In the genomic region with DNA sequence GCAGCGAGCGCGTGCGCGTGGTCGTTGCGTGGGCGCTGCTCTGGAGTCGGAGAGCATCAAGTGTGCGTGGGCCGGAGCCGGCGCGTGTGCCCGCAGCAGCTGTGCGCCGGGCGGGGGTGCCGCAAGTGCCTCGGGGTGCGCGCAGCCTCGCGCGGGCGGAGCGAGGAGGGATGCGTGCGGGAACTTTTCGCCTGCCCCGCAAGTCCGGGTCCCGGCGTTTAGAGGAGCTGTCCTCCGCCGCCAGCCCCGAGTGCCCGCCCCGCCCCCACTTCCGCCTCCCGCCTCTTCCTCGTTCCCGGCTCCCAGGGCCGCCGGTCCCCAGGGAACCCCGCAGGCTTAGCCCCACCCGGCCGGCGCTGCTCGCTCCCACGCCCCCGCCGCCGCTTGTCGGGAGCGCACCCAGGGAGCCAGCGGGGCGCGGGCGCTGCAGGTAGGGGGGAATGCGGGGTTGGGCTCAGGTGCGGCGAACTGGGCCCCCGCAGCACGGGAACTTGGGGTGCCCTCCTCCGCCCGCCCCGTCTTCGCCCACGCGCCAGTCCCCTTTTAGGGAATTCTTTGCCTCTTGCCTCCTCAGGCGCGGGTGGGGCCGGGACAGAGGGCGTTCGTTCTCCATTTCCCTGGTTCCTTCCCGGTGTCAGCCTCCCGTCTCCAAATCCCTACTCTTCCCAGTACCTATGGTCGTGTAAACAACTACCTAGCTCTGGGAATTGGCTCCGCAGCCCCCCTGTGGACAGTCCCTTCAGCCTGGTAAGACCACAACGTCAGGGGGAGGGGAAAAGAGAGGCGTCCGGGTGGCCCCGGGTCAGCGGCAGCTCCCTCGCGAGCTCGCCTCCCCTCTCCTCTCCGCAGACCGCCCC, we compare ENCODE assay signal across 8 mouse cellular contexts. TPM values are rescaled to one million over a fixed set of nuclear protein-coding genes. Genes with fewer than 3 reads are reported as not detected.
A peak's percentile ranks its signal among the peaks of the same experiment; 100 is the strongest.
DNase-seq lines count a peak whose midpoint lies in the region; ATAC-seq and TF ChIP-seq lines count a peak whose summit lies in the region.

No protein-coding gene starts in this region.

- H3K36me3 ChIP-seq in erythroblast, embryonic 14.5 days (ENCODE audit: control insufficient read depth): peaks cover 4% of the 10 kb centered on the region
- peaks cover 12% of the 10 kb centered on the region; the same call in 1 of the 2 replicates for H3K36me3 ChIP-seq in hindbrain, postnatal 0 days (ENCODE audit: insufficient read depth, low read length)

- intact Hi-C loops in gastrocnemius, adult 2 months (cut with DNase I): no loop called here

- peak; percentile 82 to 85 for DNase-seq in cerebellum, postnatal 10 days
- DNase-seq in gastrocnemius, adult 2 months: peak; percentile 90
- peak; percentile 80 for DNase-seq in hindbrain, postnatal 0 days (ENCODE audit: low spot score)
- DNase-seq in left cerebral cortex, adult 18-20 months (ENCODE audit: low spot score in 2 of 2): peak; percentile 77 to 90
- DNase-seq in lung, postnatal 25 days (ENCODE audit: low spot score): peak; percentile 60
- peak; percentile 91 to 93 for DNase-seq in right cerebral cortex, postnatal 10 days (ENCODE audit: low spot score in 2 of 2)

- ATAC-seq in erythroblast, adult 5-6 weeks (replicated peaks; ENCODE audit: low FRiP score, poor library complexity, severe bottlenecking): no peak
- ATAC-seq in hindbrain, postnatal 0 days: peak; percentile 75

- under 1% methylated on average over 72 of the region's 90 CpGs for WGBS in hindbrain, postnatal 0 days

- H3K4me1 ChIP-seq in erythroblast, embryonic 14.5 days (ENCODE audit: control insufficient read depth): peaks cover 4% of the 10 kb centered on the region
- H3K4me1 ChIP-seq in hindbrain, postnatal 0 days (ENCODE audit: insufficient read depth, low read length): no peaks in the 10 kb centered on the region

- H3K4me2 ChIP-seq in hindbrain, postnatal 0 days (ENCODE audit: low read depth, low read length): peak overlapping the region; percentile 98

- peak overlapping the region; percentile 50 for H3K4me3 ChIP-seq in erythroblast, embryonic 14.5 days (replicated peaks)
- H3K4me3 ChIP-seq in gastrocnemius, adult 2 months: peak overlapping the region; percentile 91
- H3K4me3 ChIP-seq in hindbrain, postnatal 0 days (ENCODE audit: low read length): peak overlapping the region; percentile 63

- H3K27ac ChIP-seq in gastrocnemius, adult 2 months: peak overlapping the region; percentile 96
- peak overlapping the region; percentile 72 for H3K27ac ChIP-seq in hindbrain, postnatal 0 days

- peak overlapping the region; percentile 77 for H3K9ac ChIP-seq in hindbrain, postnatal 0 days (replicated peaks; ENCODE audit: low read length)

- peaks cover 42% of the 10 kb centered on the region for H3K27me3 ChIP-seq in erythroblast, embryonic 14.5 days (ENCODE audit: control insufficient read depth)
- H3K27me3 ChIP-seq in hindbrain, postnatal 0 days (ENCODE audit: insufficient read depth, low read length): no peaks in the 10 kb centered on the region

- H3K9me3 ChIP-seq in erythroblast, embryonic 14.5 days (ENCODE audit: control insufficient read depth, low read length): peaks cover 3% of the 10 kb centered on the region; the same call in 1 of the 2 replicates
- H3K9me3 ChIP-seq in hindbrain, postnatal 0 days (ENCODE audit: low read length): no peaks in the 10 kb centered on the region

- TF ChIP-seq CTCF in gastrocnemius, adult 2 months (IDR thresholded peaks at IDR 0.05): no peak
- no peak; the same call in 1 of the 2 replicates for TF ChIP-seq CTCF in hindbrain, postnatal 0 days (IDR thresholded peaks at IDR 0.05; ENCODE audit: low read depth)

RNA-seq across cellular contexts. Expression of gene Dbndd2, which starts 0.6 kb away (rescaled TPM):
- polyA plus RNA-seq in erythroblast, embryonic 14.5 days (2012): 0.09 and 0.11 TPM in 2 replicates
- 2.1 TPM in 1 of 2 replicates, not detected in the other for total RNA-seq in erythroblast, adult 5-6 weeks (2015; ENCODE audit: low replicate concordance)
- 0.84 and 3.9 TPM in 2 replicates for total RNA-seq in erythroblast, adult 5-6 weeks (2017; ENCODE audit: low replicate concordance)
- 10 to 100 TPM; 12.9 to 25.5 TPM for total RNA-seq in gastrocnemius, adult 2 months (2021)
- total RNA-seq in hindbrain, postnatal 0 days (2014; rRNA removed): 29.5 and 30.9 TPM in 2 replicates
- polyA plus RNA-seq in hindbrain, postnatal 0 days (2015; fragmentation: Nextera tagmentation; extraction: Ambion mirVana): 37.2 and 38.0 TPM in 2 replicates
- 100 to 1,000 TPM; 108 to 126 TPM for total RNA-seq in left cerebral cortex, adult 18-20 months (2021)

RNA-seq across cellular contexts. Expression of gene Pigt, which starts 10.8 kb away (rescaled TPM):
- 12.7 and 13.8 TPM in 2 replicates for polyA plus RNA-seq in erythroblast, embryonic 14.5 days (2012)
- 13.6 and 17.1 TPM in 2 replicates for total RNA-seq in erythroblast, adult 5-6 weeks (2015; ENCODE audit: low replicate concordance)
- total RNA-seq in erythroblast, adult 5-6 weeks (2017; ENCODE audit: low replicate concordance): 7.0 and 8.6 TPM in 2 replicates
- total RNA-seq in gastrocnemius, adult 2 months (2021): 10 to 100 TPM; 27.2 to 33.5 TPM
- total RNA-seq in hindbrain, postnatal 0 days (2014; rRNA removed): 118 and 134 TPM in 2 replicates
- 102 and 116 TPM in 2 replicates for polyA plus RNA-seq in hindbrain, postnatal 0 days (2015; fragmentation: Nextera tagmentation; extraction: Ambion mirVana)
- total RNA-seq in left cerebral cortex, adult 18-20 months (2021): 10 to 100 TPM; 83.0 to 89.2 TPM

RNA-seq across cellular contexts. Expression of gene Trp53tg5, which starts 13.0 kb away (rescaled TPM):
- polyA plus RNA-seq in erythroblast, embryonic 14.5 days (2012): not detected in 2 replicates
- total RNA-seq in erythroblast, adult 5-6 weeks (2015; ENCODE audit: low replicate concordance): not detected in 2 replicates
- not detected in 2 replicates for total RNA-seq in erythroblast, adult 5-6 weeks (2017; ENCODE audit: low replicate concordance)
- not detected for total RNA-seq in gastrocnemius, adult 2 months (2021)
- not detected in 2 replicates for total RNA-seq in hindbrain, postnatal 0 days (2014; rRNA removed)
- not detected in 2 replicates for polyA plus RNA-seq in hindbrain, postnatal 0 days (2015; fragmentation: Nextera tagmentation; extraction: Ambion mirVana)
- total RNA-seq in left cerebral cortex, adult 18-20 months (2021): not detected

RNA-seq across cellular contexts. Expression of gene Gm20458, which starts 25.7 kb away (rescaled TPM):
- not detected in 2 replicates for polyA plus RNA-seq in erythroblast, embryonic 14.5 days (2012)
- total RNA-seq in erythroblast, adult 5-6 weeks (2015; ENCODE audit: low replicate concordance): not detected in 2 replicates
- total RNA-seq in erythroblast, adult 5-6 weeks (2017; ENCODE audit: low replicate concordance): not detected in 2 replicates
- 1 to 10 TPM; 7.6 to 9.4 TPM for total RNA-seq in gastrocnemius, adult 2 months (2021)
- 34.4 and 36.9 TPM in 2 replicates for total RNA-seq in hindbrain, postnatal 0 days (2014; rRNA removed)
- polyA plus RNA-seq in hindbrain, postnatal 0 days (2015; fragmentation: Nextera tagmentation; extraction: Ambion mirVana): 9.6 and 10.8 TPM in 2 replicates
- total RNA-seq in left cerebral cortex, adult 18-20 months (2021): 1 to 10 TPM; 2.0 to 6.4 TPM

RNA-seq across cellular contexts. Expression of gene Sys1, which starts 29.7 kb away (rescaled TPM):
- 7.9 and 10.3 TPM in 2 replicates for polyA plus RNA-seq in erythroblast, embryonic 14.5 days (2012)
- total RNA-seq in erythroblast, adult 5-6 weeks (2015; ENCODE audit: low replicate concordance): 7.1 and 9.8 TPM in 2 replicates
- 3.7 and 17.0 TPM in 2 replicates for total RNA-seq in erythroblast, adult 5-6 weeks (2017; ENCODE audit: low replicate concordance)
- total RNA-seq in gastrocnemius, adult 2 months (2021): 10 to 100 TPM; 21.7 to 24.7 TPM
- 165 and 315 TPM in 2 replicates for total RNA-seq in hindbrain, postnatal 0 days (2014; rRNA removed)
- 108 and 113 TPM in 2 replicates for polyA plus RNA-seq in hindbrain, postnatal 0 days (2015; fragmentation: Nextera tagmentation; extraction: Ambion mirVana)
- total RNA-seq in left cerebral cortex, adult 18-20 months (2021): 10 to 100 TPM; 43.5 to 44.6 TPM
